10 mouse cellular contexts compared by ENCODE assay signal in the genomic region with DNA sequence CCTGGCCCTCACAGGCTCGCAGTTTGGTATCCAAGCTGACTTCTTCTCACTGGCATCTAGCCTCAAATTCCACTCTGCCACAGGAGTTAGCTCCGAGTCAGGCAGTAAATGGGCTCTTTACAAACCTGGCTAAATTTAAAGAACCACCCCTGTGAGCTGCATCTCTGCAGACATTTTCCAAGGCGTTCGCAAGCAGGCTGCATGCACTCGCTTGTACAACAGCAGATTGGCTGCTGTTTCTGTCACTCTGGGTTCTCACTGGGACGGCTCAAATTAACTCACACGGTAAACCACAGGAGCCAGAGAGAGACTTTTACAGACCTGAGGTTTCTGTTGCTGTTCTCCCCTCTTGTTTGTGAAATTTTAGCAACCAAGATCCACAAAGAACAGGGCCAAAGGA.
DNase-seq lines count a peak whose midpoint lies in the region; TF ChIP-seq lines count a peak whose summit lies in the region.
"Had no signal": no experiment of that assay in that cellular context is flagged by ENCODE, and none has a peak within 500 bp of the region (broad histone marks: within the 10 kb centered on the region; RNA-seq: fewer than 3 reads in every experiment).

No protein-coding gene starts in this region.

- TF ChIP-seq POLR2A in cerebellum, adult 2 months (IDR thresholded peaks at IDR 0.05; ENCODE audit: borderline replicate concordance, insufficient read depth, low read length), result no peak

- H3K27me3 ChIP-seq in cerebellum, adult 2 months (ENCODE audit: control insufficient read depth, insufficient read depth, low read length), result no peaks in the 10 kb centered on the region

- intact Hi-C loops in left cerebral cortex, postnatal 4 days (cut with DNase I), result loop anchor here (5.0 to 10.0 kb wide), 4 partner anchors 196 to 1808 kb away; no protein-coding TSS in a partner anchor
- intact Hi-C loops in heart, postnatal 14 days (cut with DNase I), result loop anchor here (10.0 kb wide), 2 partner anchors 828 to 1808 kb away; no protein-coding TSS in a partner anchor

- WGBS in cerebellum, adult 2 months, result 52% methylated on average over 7 of the region's 7 CpGs

- no peak overlapping the region for H3K27ac ChIP-seq in cerebellum, adult 2 months (ENCODE audit: insufficient read depth, low read length)
- H3K27ac ChIP-seq: kidney, postnatal 0 days had no signal

- H3K4me1 ChIP-seq in cerebellum, adult 2 months (ENCODE audit: control insufficient read depth, insufficient read depth, low read length), result peaks cover 10% of the 10 kb centered on the region

- H3K4me3 ChIP-seq in cerebellum, adult 2 months (replicated peaks; ENCODE audit: insufficient read depth, low read depth, low read length), result no peak overlapping the region
- H3K4me3 ChIP-seq: myocyte had no signal

- DNase-seq in cerebellum, adult 2 months, result peak; percentile 27 to 39
- DNase-seq in cerebellum, adult 11-12 months, result no peak
- DNase-seq in left cerebral cortex, adult 11 months (ENCODE audit: low spot score), result peak; percentile 50
- no peak for DNase-seq in left cerebral cortex, postnatal 4 days
- peak; percentile 13 to 48 for DNase-seq in heart, postnatal 14 days
- peak; percentile 65 for DNase-seq in right cerebral cortex, postnatal 25 days
- no peak for DNase-seq in testis, postnatal 10 days (ENCODE audit: low spot score)
- no peak for DNase-seq in B cell, adult 2 months

- TF ChIP-seq CTCF in cerebellum, adult 2 months (IDR thresholded peaks at IDR 0.05; ENCODE audit: borderline replicate concordance, insufficient read depth, low read depth, low read length), result no peak

Comparison
In these comparisons a context has a peak if more than half of its experiments do, and no peak if none do; other contexts are left out.
1. DNase-seq: peak in cerebellum, adult 2 months (2 of 2), left cerebral cortex, adult 11 months (single experiment), heart, postnatal 14 days (2 of 2) and right cerebral cortex, postnatal 25 days (single experiment); none in cerebellum, adult 11-12 months (single experiment), left cerebral cortex, postnatal 4 days (single experiment), testis, postnatal 10 days (single experiment) and B cell, adult 2 months (0 of 2).